Mouse (Mus musculus): ENCODE data around the gene Ift172. TPM values are rescaled to one million over a fixed set of nuclear protein-coding genes. Genes with fewer than 3 reads are reported as not detected.

Ift172 gene
- polyA plus RNA-seq, 1 experiment from 2014 or later = 34.5 TPM

GRCm38 (mm10) chr5:31203866-31204265 is 87.0 kb downstream of the Ift172 start:
- H3K9ac ChIP-seq = no peak overlapping the region
- H3K27me3 ChIP-seq (ENCODE audit: control insufficient read depth, insufficient read depth, low read length) = no peaks in the 10 kb centered on the region
- H3K27ac ChIP-seq = no peak overlapping the region
- H3K4me1 ChIP-seq (replicated peaks; ENCODE audit: control insufficient read depth, insufficient read depth, low read length) = peaks cover 17% of the 10 kb centered on the region; the same call in 1 of the 2 replicates
- no peak overlapping the region for H3K4me2 ChIP-seq (replicated peaks)
- peaks cover 72% of the 10 kb centered on the region for H3K36me3 ChIP-seq (replicated peaks; ENCODE audit: control insufficient read depth, insufficient read depth)
- peaks cover 6% of the 10 kb centered on the region; the same call in 1 of the 2 replicates for H3K9me3 ChIP-seq (ENCODE audit: control insufficient read depth, low read length)
- DNase-seq (ENCODE audit: low spot score) = no peak
- WGBS = 93% methylated on average over 2 of the region's 2 CpGs
- no peak for ATAC-seq (ENCODE audit: low FRiP score)
- no peak overlapping the region for H3K4me3 ChIP-seq (replicated peaks; ENCODE audit: low read length)

Other genes with a start within 250 kb of the Ift172 start
- gene Atraid, start 242.8 kb downstream of the Ift172 start, polyA plus RNA-seq (2014; fragmentation: Nextera tagmentation; extraction: Ambion mirVana) = 175 and 198 TPM in 2 replicates
- gene Slc5a6, start 242.2 kb downstream of the Ift172 start, polyA plus RNA-seq (2014; fragmentation: Nextera tagmentation; extraction: Ambion mirVana) = 20.5 and 24.5 TPM in 2 replicates
- gene Cad, start 236.3 kb downstream of the Ift172 start, polyA plus RNA-seq (2014; fragmentation: Nextera tagmentation; extraction: Ambion mirVana) = 13.7 and 15.4 TPM in 2 replicates
- gene Dnajc5g, start 184.8 kb downstream of the Ift172 start, polyA plus RNA-seq (2014; fragmentation: Nextera tagmentation; extraction: Ambion mirVana) = not detected in 2 replicates
- 34.8 and 35.7 TPM in 2 replicates for gene Slc30a3, start 182.9 kb downstream of the Ift172 start, polyA plus RNA-seq (2014; fragmentation: Nextera tagmentation; extraction: Ambion mirVana)
- gene Trim54, start 174.4 kb downstream of the Ift172 start, polyA plus RNA-seq (2014; fragmentation: Nextera tagmentation; extraction: Ambion mirVana) = not detected in 2 replicates
- not detected in 2 replicates for gene Ucn, start 152.3 kb downstream of the Ift172 start, polyA plus RNA-seq (2014; fragmentation: Nextera tagmentation; extraction: Ambion mirVana)
- gene Mpv17, start 136.9 kb downstream of the Ift172 start, polyA plus RNA-seq (2014; fragmentation: Nextera tagmentation; extraction: Ambion mirVana) = 49.5 and 50.3 TPM in 2 replicates
- 0.74 and 1.7 TPM in 2 replicates for gene Gm29609, start 111.2 kb downstream of the Ift172 start, polyA plus RNA-seq (2014; fragmentation: Nextera tagmentation; extraction: Ambion mirVana)
- 49.7 and 53.0 TPM in 2 replicates for gene Gtf3c2, start 111.0 kb downstream of the Ift172 start, polyA plus RNA-seq (2014; fragmentation: Nextera tagmentation; extraction: Ambion mirVana)
- 107 and 108 TPM in 2 replicates for gene Snx17, start 97.9 kb downstream of the Ift172 start, polyA plus RNA-seq (2014; fragmentation: Nextera tagmentation; extraction: Ambion mirVana)
- gene Eif2b4, start 97.7 kb downstream of the Ift172 start, polyA plus RNA-seq (2014; fragmentation: Nextera tagmentation; extraction: Ambion mirVana) = 77.3 and 78.6 TPM in 2 replicates
- 7.0 and 9.4 TPM in 2 replicates for gene Zfp513, start 88.8 kb downstream of the Ift172 start, polyA plus RNA-seq (2014; fragmentation: Nextera tagmentation; extraction: Ambion mirVana)
- 162 TPM in 2 replicates for gene Ppm1g, start 70.4 kb downstream of the Ift172 start, polyA plus RNA-seq (2014; fragmentation: Nextera tagmentation; extraction: Ambion mirVana)
- gene Nrbp1, start 50.3 kb downstream of the Ift172 start, polyA plus RNA-seq (2014; fragmentation: Nextera tagmentation; extraction: Ambion mirVana) = 149 and 161 TPM in 2 replicates
- 0.56 and 0.66 TPM in 2 replicates for gene Gm9970, start 49.9 kb downstream of the Ift172 start, polyA plus RNA-seq (2014; fragmentation: Nextera tagmentation; extraction: Ambion mirVana)
- gene Krtcap3, start 39.4 kb downstream of the Ift172 start, polyA plus RNA-seq (2014; fragmentation: Nextera tagmentation; extraction: Ambion mirVana) = 2.9 and 4.2 TPM in 2 replicates
- gene Fndc4, start 5.0 kb upstream of the Ift172 start, polyA plus RNA-seq (2014; fragmentation: Nextera tagmentation; extraction: Ambion mirVana) = 98.1 and 115 TPM in 2 replicates
- gene Gckr, start 6.3 kb upstream of the Ift172 start, polyA plus RNA-seq (2014; fragmentation: Nextera tagmentation; extraction: Ambion mirVana) = 0.29 TPM in 1 of 2 replicates, not detected in the other
- gene Zfp512, start 161.3 kb upstream of the Ift172 start, polyA plus RNA-seq (2014; fragmentation: Nextera tagmentation; extraction: Ambion mirVana) = 98.4 and 108 TPM in 2 replicates
- not detected in 2 replicates for gene 4930548H24Rik, start 194.6 kb upstream of the Ift172 start, polyA plus RNA-seq (2014; fragmentation: Nextera tagmentation; extraction: Ambion mirVana)
- gene Gpn1, start 203.6 kb upstream of the Ift172 start, polyA plus RNA-seq (2014; fragmentation: Nextera tagmentation; extraction: Ambion mirVana) = 67.8 and 75.2 TPM in 2 replicates
- gene Slc4a1ap, start 235.9 kb upstream of the Ift172 start, polyA plus RNA-seq (2014; fragmentation: Nextera tagmentation; extraction: Ambion mirVana) = 27.0 and 31.8 TPM in 2 replicates
- 13.3 and 18.3 TPM in 2 replicates for gene Supt7l, start 236.7 kb upstream of the Ift172 start, polyA plus RNA-seq (2014; fragmentation: Nextera tagmentation; extraction: Ambion mirVana)

Measured in hindbrain, embryonic 14.5 days (tissue).